8 mouse cellular contexts compared by ENCODE assay signal in genomic region chr14:119027130-119027529, GRCm38 (mm10).
DNase-seq lines count a peak whose midpoint lies in the region; ATAC-seq and TF ChIP-seq lines count a peak whose summit lies in the region.

No protein-coding gene starts in this region.

- H3K27ac ChIP-seq in MEL (ENCODE audit: control insufficient read depth, low read depth, low read length) = no peak overlapping the region
- H3K27ac ChIP-seq in liver, embryonic 12.5 days = no peak overlapping the region

- no peak for TF ChIP-seq EP300 in MEL (IDR thresholded peaks at IDR 0.05; ENCODE audit: low read depth in 1 of 2, low read length in 2 of 2)

- TF ChIP-seq CTCF in MEL (IDR thresholded peaks at IDR 0.05 in 2 of 3, conservative IDR thresholded peaks at IDR 0.05 in 1 of 3; ENCODE audit: control insufficient read depth in 1 of 3, insufficient read depth in 1 of 3, low read depth in 2 of 3, low read length in 3 of 3, poor library complexity in 1 of 3, severe bottlenecking in 1 of 3) = peak; percentile 67 to 78 (median 75)

- H3K4me2 ChIP-seq in liver, embryonic 12.5 days = no peak overlapping the region

- peak; percentile 82 to 84 for DNase-seq in B cell, adult 2 months
- DNase-seq in MEL (ENCODE audit: low read depth, low spot score) = peak; percentile 74
- DNase-seq in cerebellum, adult 9-11 months = peak; percentile 46
- peak; percentile 44 for DNase-seq in gastrocnemius, postnatal 10 days
- peak; percentile 81 for DNase-seq in kidney, adult 9 months
- DNase-seq in thymus, postnatal 14 days = peak; percentile 79

- H3K9me3 ChIP-seq in MEL (replicated peaks; ENCODE audit: insufficient read depth, low read length) = no peaks in the 10 kb centered on the region
- no peaks in the 10 kb centered on the region for H3K9me3 ChIP-seq in liver, embryonic 12.5 days (replicated peaks)

- TF ChIP-seq RAD21 in MEL (IDR thresholded peaks at IDR 0.05; ENCODE audit: low read depth, low read length) = peak; percentile 71

- no peak for TF ChIP-seq POLR2A in MEL (IDR thresholded peaks at IDR 0.05; ENCODE audit: control insufficient read depth in 1 of 2, insufficient read depth in 1 of 2, low read depth in 1 of 2, low read length in 2 of 2, poor library complexity in 1 of 2)

- no peaks in the 10 kb centered on the region for H3K4me1 ChIP-seq in MEL (ENCODE audit: control insufficient read depth in 1 of 2, insufficient read depth in 2 of 2, low read length in 2 of 2)
- no peaks in the 10 kb centered on the region for H3K4me1 ChIP-seq in liver, embryonic 12.5 days

- no peak overlapping the region for H3K4me3 ChIP-seq in MEL (ENCODE audit: control insufficient read depth in 1 of 2, insufficient read depth in 1 of 2, low read depth in 2 of 2, low read length in 2 of 2)
- no peak overlapping the region for H3K4me3 ChIP-seq in liver, embryonic 12.5 days

- H3K27me3 ChIP-seq in MEL (ENCODE audit: control insufficient read depth in 1 of 2, insufficient read depth in 2 of 2, low read length in 2 of 2) = no peaks in the 10 kb centered on the region; a peak in 1 of 4 replicates
- H3K27me3 ChIP-seq in liver, embryonic 12.5 days (replicated peaks) = no peaks in the 10 kb centered on the region

- peak; percentile 87 for ATAC-seq in liver, embryonic 12.5 days
- peak; percentile 96 for ATAC-seq in neutrophil, adult 5-6 weeks (ENCODE audit: extremely low read depth, insufficient number of reproducible peaks, low FRiP score, poor library complexity, severe bottlenecking)

- no peak overlapping the region for H3K9ac ChIP-seq in MEL (ENCODE audit: control insufficient read depth, low read depth, low read length, poor library complexity, severe bottlenecking)
- no peak overlapping the region for H3K9ac ChIP-seq in liver, embryonic 12.5 days

- 28% methylated on average over 4 of the region's 4 CpGs for WGBS in liver, embryonic 12.5 days (ENCODE audit: insufficient replicate concordance)

- no peaks in the 10 kb centered on the region for H3K36me3 ChIP-seq in MEL (ENCODE audit: control insufficient read depth in 1 of 2, insufficient read depth in 2 of 2, low read length in 2 of 2)
- H3K36me3 ChIP-seq in liver, embryonic 12.5 days = peaks cover 4% of the 10 kb centered on the region

- H3K79me2 ChIP-seq in MEL (ENCODE audit: control insufficient read depth, insufficient read depth, low read length, poor library complexity) = no peaks in the 10 kb centered on the region

TF ChIP-seq in MEL, 35 proteins besides CTCF, POLR2A, EP300 and RAD21:
- TF ChIP-seq RCOR1 (IDR thresholded peaks at IDR 0.05; ENCODE audit: low read depth, low read length) (no peak), SMC3 (IDR thresholded peaks at IDR 0.05; ENCODE audit: low read depth, low read length) (peak; percentile 63), POLR2AphosphoS5 (IDR thresholded peaks at IDR 0.05; ENCODE audit: borderline replicate concordance, low read depth, low read length) (no peak), ZC3H11A (IDR thresholded peaks at IDR 0.05; ENCODE audit: low read depth, low read length) (peak; percentile 30; the same call in 1 of the 2 replicates)
